In the genomic region with DNA sequence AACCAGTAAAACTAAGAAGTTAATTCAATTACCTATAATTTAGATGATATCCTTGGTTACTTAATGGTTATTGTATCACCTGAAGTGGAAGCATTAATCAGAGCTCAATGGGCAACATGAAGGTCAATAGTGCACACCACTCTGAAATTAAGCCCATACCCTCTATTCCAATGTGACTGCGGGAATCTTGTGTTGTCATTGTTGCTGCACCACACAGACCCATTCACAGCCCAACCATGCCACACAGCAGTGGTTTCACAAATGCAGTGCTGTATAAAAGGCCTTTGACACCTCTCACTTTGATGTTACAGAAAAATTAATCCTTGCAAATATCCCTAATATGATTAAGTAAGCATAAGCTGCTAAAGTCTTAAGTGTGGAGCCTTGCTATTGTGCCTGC, we compare ENCODE assay signal across 27 mouse cellular contexts. TPM values are rescaled to one million over a fixed set of nuclear protein-coding genes. Genes with fewer than 3 reads are reported as not detected.
DNase-seq lines count a peak whose midpoint lies in the region; ATAC-seq lines count a peak whose summit lies in the region.
"Had no signal": no experiment of that assay in that cellular context is flagged by ENCODE, and none has a peak within 500 bp of the region (broad histone marks: within the 10 kb centered on the region; RNA-seq: fewer than 3 reads in every experiment).

No protein-coding gene starts in this region.

- H3K4me3 ChIP-seq in hindbrain, embryonic 13.5 days: no peak overlapping the region
- no peak overlapping the region for H3K4me3 ChIP-seq in hindbrain, embryonic 12.5 days
- no peak overlapping the region for H3K4me3 ChIP-seq in neural tube, embryonic 13.5 days
- no peak overlapping the region for H3K4me3 ChIP-seq in neural tube, embryonic 15.5 days (replicated peaks)
- H3K4me3 ChIP-seq in midbrain, embryonic 15.5 days: no peak overlapping the region
- H3K4me3 ChIP-seq: forebrain, embryonic 10.5 days; forebrain, embryonic 15.5 days; heart, embryonic 10.5 days; heart, embryonic 13.5 days had no signal

- WGBS in hindbrain, embryonic 13.5 days: 49% methylated on average over 1 of the region's 1 CpGs
- 57% methylated on average over 1 of the region's 1 CpGs for WGBS in hindbrain, embryonic 12.5 days
- 47% methylated on average over 1 of the region's 1 CpGs for WGBS in neural tube, embryonic 13.5 days
- 69% methylated on average over 1 of the region's 1 CpGs for WGBS in neural tube, embryonic 15.5 days
- 27% methylated on average over 1 of the region's 1 CpGs for WGBS in midbrain, embryonic 15.5 days

- no peaks in the 10 kb centered on the region for H3K9me3 ChIP-seq in hindbrain, embryonic 13.5 days
- no peaks in the 10 kb centered on the region for H3K9me3 ChIP-seq in hindbrain, embryonic 12.5 days (replicated peaks)
- H3K9me3 ChIP-seq in neural tube, embryonic 13.5 days: no peaks in the 10 kb centered on the region
- H3K9me3 ChIP-seq in neural tube, embryonic 15.5 days (replicated peaks): no peaks in the 10 kb centered on the region
- H3K9me3 ChIP-seq in midbrain, embryonic 15.5 days: no peaks in the 10 kb centered on the region
- H3K9me3 ChIP-seq: forebrain, embryonic 10.5 days; forebrain, embryonic 15.5 days; G1E; heart, embryonic 10.5 days; heart, embryonic 13.5 days had no signal

- no peaks in the 10 kb centered on the region for H3K27me3 ChIP-seq in hindbrain, embryonic 13.5 days
- H3K27me3 ChIP-seq in hindbrain, embryonic 12.5 days: no peaks in the 10 kb centered on the region
- no peaks in the 10 kb centered on the region for H3K27me3 ChIP-seq in neural tube, embryonic 13.5 days
- H3K27me3 ChIP-seq in neural tube, embryonic 15.5 days (replicated peaks): no peaks in the 10 kb centered on the region
- H3K27me3 ChIP-seq in midbrain, embryonic 15.5 days (replicated peaks): no peaks in the 10 kb centered on the region
- H3K27me3 ChIP-seq: CH12.LX; forebrain, embryonic 15.5 days; heart, embryonic 13.5 days had no signal

- H3K36me3 ChIP-seq in hindbrain, embryonic 13.5 days: no peaks in the 10 kb centered on the region
- no peaks in the 10 kb centered on the region for H3K36me3 ChIP-seq in hindbrain, embryonic 12.5 days
- H3K36me3 ChIP-seq in neural tube, embryonic 13.5 days: no peaks in the 10 kb centered on the region
- H3K36me3 ChIP-seq in neural tube, embryonic 15.5 days: no peaks in the 10 kb centered on the region
- H3K36me3 ChIP-seq in midbrain, embryonic 15.5 days (replicated peaks): no peaks in the 10 kb centered on the region
- H3K36me3 ChIP-seq: forebrain, embryonic 10.5 days; forebrain, embryonic 15.5 days; G1E; heart, embryonic 10.5 days; heart, embryonic 13.5 days had no signal

- no peak overlapping the region for H3K27ac ChIP-seq in hindbrain, embryonic 13.5 days
- no peak overlapping the region for H3K27ac ChIP-seq in hindbrain, embryonic 12.5 days
- H3K27ac ChIP-seq in neural tube, embryonic 13.5 days (replicated peaks): peak overlapping the region; percentile 61; the same call in 1 of the 2 replicates
- H3K27ac ChIP-seq in neural tube, embryonic 15.5 days (replicated peaks): no peak overlapping the region
- H3K27ac ChIP-seq in midbrain, embryonic 15.5 days: 0 out of 2 replicates have a peak overlapping the region, but pooled peaks have one; percentile 34
- H3K27ac ChIP-seq: forebrain, embryonic 10.5 days; forebrain, embryonic 15.5 days; heart, embryonic 10.5 days; heart, embryonic 13.5 days had no signal

- peak; percentile 52; the same call in 1 of the 2 replicates for ATAC-seq in hindbrain, embryonic 13.5 days (ENCODE audit: low FRiP score)
- no peak for ATAC-seq in hindbrain, embryonic 12.5 days (ENCODE audit: low FRiP score)
- ATAC-seq in neural tube, embryonic 13.5 days (ENCODE audit: low read depth): no peak
- ATAC-seq in neural tube, embryonic 15.5 days (ENCODE audit: low FRiP score): no peak
- peak; percentile 67 for ATAC-seq in midbrain, embryonic 15.5 days (replicated peaks)
- ATAC-seq in megakaryocyte progenitor cell, adult 5-6 weeks (replicated peaks; ENCODE audit: poor library complexity): no peak
- ATAC-seq: forebrain, embryonic 15.5 days; hindbrain, embryonic 16.5 days; Patski had no signal

- H3K9ac ChIP-seq in hindbrain, embryonic 13.5 days: no peak overlapping the region
- H3K9ac ChIP-seq in hindbrain, embryonic 12.5 days: no peak overlapping the region
- no peak overlapping the region for H3K9ac ChIP-seq in neural tube, embryonic 13.5 days
- H3K9ac ChIP-seq in neural tube, embryonic 15.5 days (replicated peaks): no peak overlapping the region
- no peak overlapping the region for H3K9ac ChIP-seq in midbrain, embryonic 15.5 days
- H3K9ac ChIP-seq: forebrain, embryonic 15.5 days; heart, embryonic 13.5 days had no signal

- intact Hi-C loops in left cerebral cortex, postnatal 10 days (cut with DNase I): no loop called here

- H3K4me1 ChIP-seq in hindbrain, embryonic 13.5 days (replicated peaks): no peaks in the 10 kb centered on the region
- H3K4me1 ChIP-seq in hindbrain, embryonic 12.5 days: no peaks in the 10 kb centered on the region
- H3K4me1 ChIP-seq in neural tube, embryonic 13.5 days (replicated peaks): no peaks in the 10 kb centered on the region
- H3K4me1 ChIP-seq in neural tube, embryonic 15.5 days: no peaks in the 10 kb centered on the region
- no peaks in the 10 kb centered on the region for H3K4me1 ChIP-seq in midbrain, embryonic 15.5 days
- H3K4me1 ChIP-seq: forebrain, embryonic 15.5 days; heart, embryonic 10.5 days; heart, embryonic 13.5 days had no signal

- H3K4me2 ChIP-seq in hindbrain, embryonic 13.5 days: no peak overlapping the region
- no peak overlapping the region for H3K4me2 ChIP-seq in hindbrain, embryonic 12.5 days (replicated peaks)
- no peak overlapping the region for H3K4me2 ChIP-seq in neural tube, embryonic 13.5 days
- H3K4me2 ChIP-seq in neural tube, embryonic 15.5 days: no peak overlapping the region
- H3K4me2 ChIP-seq in midbrain, embryonic 15.5 days: no peak overlapping the region
- H3K4me2 ChIP-seq: forebrain, embryonic 15.5 days; heart, embryonic 13.5 days had no signal

- DNase-seq in left cerebral cortex, postnatal 10 days (ENCODE audit: extremely low spot score in 1 of 2, low spot score in 2 of 2): no peak
- DNase-seq: adrenal gland, postnatal 10 days; adrenal gland, postnatal 36 days; B cell, adult 2 months; cerebellum, adult 11-12 months; cerebellum, adult 8-10 months; cerebellum, postnatal 10 days; cerebellum, postnatal 36 days; embryo, embryonic 11 days; gastrocnemius, postnatal 25 days; heart, adult 18-20 months; heart, postnatal 14 days; heart, postnatal 4 days had no signal

RNA-seq across cellular contexts. Expression of a gene that starts 15.4 kb away (rescaled TPM):
- 55.1 and 61.7 TPM in 2 replicates for polyA plus RNA-seq in hindbrain, embryonic 13.5 days (2015; fragmentation: Nextera tagmentation; extraction: Ambion mirVana)
- polyA plus RNA-seq in hindbrain, embryonic 12.5 days (2016; fragmentation: Nextera tagmentation; extraction: Ambion mirVana): 49.4 and 52.4 TPM in 2 replicates
- 57.9 and 60.5 TPM in 2 replicates for polyA plus RNA-seq in neural tube, embryonic 13.5 days (2015; fragmentation: Nextera tagmentation; extraction: Ambion mirVana)
- 28.3 and 34.0 TPM in 2 replicates for polyA plus RNA-seq in neural tube, embryonic 15.5 days (2015; fragmentation: Nextera tagmentation; extraction: Ambion mirVana)
- polyA plus RNA-seq in midbrain, embryonic 15.5 days (2015; fragmentation: Nextera tagmentation; extraction: Ambion mirVana): 42.6 and 44.6 TPM in 2 replicates
- total RNA-seq in left cerebral cortex, postnatal 10 days (2021): 10 to 100 TPM; 57.0 to 63.9 TPM
- not detected in 2 replicates for total RNA-seq in megakaryocyte progenitor cell, adult 5-6 weeks (2015)
- total RNA-seq in megakaryocyte progenitor cell, adult 5-6 weeks (2017): not detected in 2 replicates

Comparison
In these comparisons a context has a peak if more than half of its experiments do, and no peak if none do; other contexts are left out.
1. ATAC-seq: peak in hindbrain, embryonic 13.5 days (single experiment) and midbrain, embryonic 15.5 days (single experiment); none in hindbrain, embryonic 12.5 days (single experiment), neural tube, embryonic 13.5 days (single experiment), neural tube, embryonic 15.5 days (single experiment) and megakaryocyte progenitor cell, adult 5-6 weeks (single experiment).
2. H3K27ac ChIP-seq: peak in neural tube, embryonic 13.5 days (single experiment) and midbrain, embryonic 15.5 days (single experiment); none in hindbrain, embryonic 13.5 days (single experiment), hindbrain, embryonic 12.5 days (single experiment) and neural tube, embryonic 15.5 days (single experiment).